Mouse (Mus musculus) stomach, postnatal 0 days (tissue): ENCODE results near the gene Cep250.

Experiments used
- CTCF ChIP-seq: IDR thresholded peaks from 2 replicates; pipeline ENCODE4 v1.5.1; 2016; ENCODE audit warnings: antibody characterized with exemption, low read depth, mild to moderate bottlenecking, moderate library complexity
- EP300 ChIP-seq: optimal IDR thresholded peaks from 2 replicates; pipeline ENCODE3; 2016; ENCODE audit warnings: antibody characterized with exemption

DNA sequence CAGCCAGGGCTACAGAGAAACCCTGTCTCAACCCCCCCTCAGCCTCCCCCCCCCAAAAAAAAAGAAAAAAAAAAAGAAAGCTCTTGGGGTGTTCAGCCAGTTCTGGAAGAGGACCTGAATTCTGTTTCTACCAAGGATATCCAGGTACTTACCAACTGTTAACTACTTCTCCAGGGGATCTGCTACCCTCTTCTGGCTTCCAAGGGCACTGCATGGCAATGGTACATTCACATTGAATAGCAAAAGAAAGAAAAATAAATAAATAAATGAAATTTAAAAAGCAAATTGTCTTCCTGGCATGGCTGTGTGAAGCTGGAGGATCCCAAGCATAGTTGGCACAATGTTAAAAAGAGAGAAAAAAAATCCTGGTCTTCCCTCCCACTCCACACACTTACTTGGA lies 4.3 kb upstream of the Cep250 start:
- peak; percentile 80 for TF ChIP-seq CTCF
- TF ChIP-seq EP300: no peak
